Mouse (Mus musculus) cerebellum, adult 2 months (tissue): ENCODE measurements around the gene Dock4. TPM values are rescaled to one million over a fixed set of nuclear protein-coding genes. Genes with fewer than 3 reads are reported as not detected.

Source experiments
- DNase-seq, 2 experiments: peaks; one replicate each; pipeline ENCODE4 v3.0.0; 2021
- H3K27ac ChIP-seq: fragments of 200-500 bp; 2 replicates; pipeline ENCODE4 v1.5.1; 2012; ENCODE audit warnings: low read length, control low read depth, inconsistent platforms; ENCODE audit not compliant: insufficient read depth
- H3K27me3 ChIP-seq: fragments of 200-500 bp; 2 replicates; pipeline ENCODE4 v1.6.1; 2012; ENCODE audit warnings: inconsistent platforms, mild to moderate bottlenecking, low read length, moderate library complexity; ENCODE audit not compliant: control insufficient read depth, insufficient read depth
- H3K4me1 ChIP-seq: fragments of 200-500 bp; 2 replicates; pipeline ENCODE4 v1.6.1; 2011; ENCODE audit warnings: low read length; ENCODE audit not compliant: control insufficient read depth, insufficient read depth
- H3K4me3 ChIP-seq: fragments of 200-500 bp; replicated peaks from 2 replicates; pipeline ENCODE3; 2011; ENCODE audit warnings: mild to moderate bottlenecking, low read depth, low read length, control low read depth; ENCODE audit not compliant: insufficient read depth
- CTCF ChIP-seq: fragments of 200-500 bp; IDR thresholded peaks from 2 replicates; pipeline ENCODE4 v1.5.1; 2011; ENCODE audit warnings: low read depth, mild to moderate bottlenecking, control low read depth, low read length, moderate library complexity, borderline replicate concordance; ENCODE audit not compliant: insufficient read depth
- POLR2A ChIP-seq: fragments of 200-500 bp; IDR thresholded peaks from 2 replicates; pipeline ENCODE4 v1.6.1; 2011; ENCODE audit warnings: low read length, control low read depth, borderline replicate concordance; ENCODE audit not compliant: insufficient read depth
- WGBS: fragments of 180-500 bp; shearing (Covaris S2); methylation state at CpG from one replicate; pipeline ENCODE4 v1.1.7; 2018; 5-methylcytosine and 5-hydroxymethylcytosine counted together
- polyA plus RNA-seq: library from polyadenylated mRNA; depleted of rRNA; stranded (reverse); fragments of >200 nt; gene quantifications from 2 replicates; pipeline ENCODE4 v1.2.3, GENCODE M21; 2012

The Dock4 gene
- polyA plus RNA-seq, 1 experiment: 35.6 TPM

GRCm38 (mm10) chr12:40825935-40826460, 380.2 kb downstream of the Dock4 start:
- H3K27ac ChIP-seq: no peak overlapping the region
- no peaks in the 10 kb centered on the region for H3K27me3 ChIP-seq
- no peak for DNase-seq
- TF ChIP-seq POLR2A (no peak), CTCF (no peak)
- WGBS: 95% methylated on average over 5 of the region's 5 CpGs
- no peak overlapping the region for H3K4me3 ChIP-seq
- no peaks in the 10 kb centered on the region for H3K4me1 ChIP-seq

GRCm38 (mm10) chr12:40826491-40826890, 380.7 kb downstream of the Dock4 start:
- Histone ChIP-seq H3K4me1 (no peaks in the 10 kb centered on the region), H3K27me3 (no peaks in the 10 kb centered on the region), H3K4me3 (no peak overlapping the region), H3K27ac (no peak overlapping the region)
- DNase-seq: no peak
- TF ChIP-seq CTCF (no peak), POLR2A (no peak)
- WGBS: 80% methylated on average over 3 of the region's 3 CpGs

DNA sequence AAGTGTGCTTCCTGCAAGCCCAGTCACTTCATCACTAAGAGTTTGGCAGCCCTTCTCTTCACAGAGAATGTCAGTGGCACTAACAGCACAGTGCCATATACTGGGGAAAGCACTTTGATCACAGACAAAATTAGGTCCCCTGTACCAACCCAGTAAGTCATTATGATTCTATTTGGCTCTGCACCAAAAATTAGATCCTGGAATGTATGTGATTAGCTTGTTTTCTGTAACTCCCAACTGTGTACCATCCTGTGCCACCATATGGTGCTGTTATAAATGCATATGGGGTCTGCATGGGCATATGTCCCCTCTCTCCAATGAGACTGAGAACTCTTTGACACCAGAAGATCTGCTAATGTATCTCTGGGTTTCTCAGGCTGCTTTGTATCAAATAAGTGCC, 382.3 kb downstream of the Dock4 start:
- peak in 1 of 2 experiments; percentile 19 for DNase-seq
- H3K27me3 ChIP-seq: no peaks in the 10 kb centered on the region
- no peak overlapping the region for H3K27ac ChIP-seq
- H3K4me1 ChIP-seq: no peaks in the 10 kb centered on the region
- TF ChIP-seq POLR2A (no peak), CTCF (no peak)
- no peak overlapping the region for H3K4me3 ChIP-seq

GRCm38 (mm10) chr12:40829269-40829668, 383.5 kb downstream of the Dock4 start:
- Histone ChIP-seq H3K4me1 (no peaks in the 10 kb centered on the region), H3K4me3 (no peak overlapping the region), H3K27me3 (no peaks in the 10 kb centered on the region), H3K27ac (no peak overlapping the region)
- no peak for DNase-seq
- TF ChIP-seq CTCF: no peak
- no peak for TF ChIP-seq POLR2A
- 48% methylated on average over 1 of the region's 1 CpGs for WGBS

DNA sequence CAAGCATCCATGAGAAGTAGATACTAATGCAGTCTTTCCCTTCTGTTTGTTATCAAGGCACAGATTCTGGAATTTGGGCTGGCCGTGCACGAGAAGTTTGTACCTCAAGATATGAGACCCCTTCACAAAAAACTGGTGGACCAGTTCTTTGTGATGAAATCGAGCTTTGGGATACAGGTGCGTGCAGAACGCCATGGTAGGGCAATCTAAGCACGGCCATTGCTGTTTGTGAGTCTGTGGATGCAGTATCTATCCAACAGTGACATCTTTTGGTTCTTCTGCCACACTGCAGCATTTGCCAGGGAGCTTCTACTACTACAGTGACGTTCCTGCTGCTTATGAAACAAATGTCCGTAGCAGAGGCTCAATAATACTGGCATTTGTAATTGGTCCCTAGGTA, 386.4 kb downstream of the Dock4 start:
- H3K27ac ChIP-seq: no peak overlapping the region
- H3K4me3 ChIP-seq: no peak overlapping the region
- TF ChIP-seq POLR2A (no peak), CTCF (peak; percentile 37; the same call in 1 of the 2 replicates)
- DNase-seq: no peak
- WGBS: 80% methylated on average over 8 of the region's 8 CpGs
- H3K4me1 ChIP-seq: no peaks in the 10 kb centered on the region; the same call in 1 of the 2 replicates
- H3K27me3 ChIP-seq: no peaks in the 10 kb centered on the region

DNA sequence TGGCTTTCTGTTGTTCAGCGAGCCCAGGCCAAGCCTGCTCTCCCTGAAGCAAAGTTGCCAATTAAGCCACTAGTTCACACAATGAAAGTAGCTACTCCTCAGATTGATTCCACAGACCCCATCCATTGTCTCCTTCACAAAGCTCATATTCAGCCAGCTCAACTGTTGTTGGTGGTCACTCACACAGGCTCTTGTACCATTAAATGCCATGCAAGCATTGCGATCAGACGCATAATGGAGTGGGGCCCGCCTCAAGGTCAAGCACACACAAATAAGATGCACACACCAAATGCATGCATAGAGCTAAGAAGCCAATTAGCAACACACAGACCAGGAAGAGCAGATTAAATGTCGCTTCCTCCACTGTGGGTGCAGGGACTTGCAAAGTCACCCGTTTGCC, 391.2 kb downstream of the Dock4 start:
- H3K27me3 ChIP-seq: no peaks in the 10 kb centered on the region
- DNase-seq: no peak
- TF ChIP-seq POLR2A (no peak), CTCF (no peak)
- WGBS: 84% methylated on average over 6 of the region's 6 CpGs
- no peak overlapping the region; the same call in 1 of the 2 replicates for H3K27ac ChIP-seq
- H3K4me1 ChIP-seq: no peaks in the 10 kb centered on the region; the same call in 1 of the 2 replicates
- H3K4me3 ChIP-seq: no peak overlapping the region

DNA sequence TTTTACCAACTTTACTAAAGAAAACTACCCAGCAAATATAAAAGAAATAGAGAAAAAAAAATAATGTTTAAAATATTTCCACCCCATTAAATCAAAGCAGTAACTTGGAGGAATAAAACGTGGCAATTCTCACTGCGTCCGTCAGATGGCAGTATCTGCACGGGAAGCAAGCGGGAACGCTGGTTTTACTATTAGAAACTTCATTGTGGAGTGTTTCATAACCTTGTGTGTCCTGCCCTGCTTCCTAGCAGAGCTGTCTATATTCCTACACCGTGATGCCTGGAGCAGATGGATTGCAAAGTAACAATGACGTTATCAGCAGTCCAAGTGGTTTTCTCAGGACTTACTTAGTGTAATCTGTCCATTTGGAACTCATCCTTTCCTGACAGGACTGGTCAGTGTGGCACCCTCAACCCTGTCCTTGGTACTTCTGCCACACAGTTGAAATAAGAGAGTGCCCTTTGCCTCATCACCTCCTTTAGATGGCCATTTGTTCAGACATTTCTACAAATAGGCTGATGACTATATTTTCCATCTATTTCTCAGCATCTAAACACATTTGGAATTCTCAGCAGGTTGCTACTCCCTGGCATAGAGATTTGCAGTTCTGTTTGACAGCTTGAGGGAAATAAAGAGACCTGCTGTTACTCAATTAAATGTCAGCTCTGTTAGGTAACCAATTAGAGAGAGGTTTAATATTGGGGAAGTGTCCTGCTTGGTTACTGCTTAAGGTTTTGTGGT, 392.0 kb downstream of the Dock4 start:
- DNase-seq: peak; percentile 70 to 78
- no peaks in the 10 kb centered on the region for H3K27me3 ChIP-seq
- TF ChIP-seq CTCF (peak; percentile 87), POLR2A (no peak)
- no peak overlapping the region for H3K4me3 ChIP-seq
- WGBS: 2% methylated on average over 8 of the region's 8 CpGs
- H3K4me1 ChIP-seq: no peaks in the 10 kb centered on the region; the same call in 1 of the 2 replicates
- H3K27ac ChIP-seq: 0 out of 2 replicates have a peak overlapping the region, but pooled peaks have one; percentile 8

DNA sequence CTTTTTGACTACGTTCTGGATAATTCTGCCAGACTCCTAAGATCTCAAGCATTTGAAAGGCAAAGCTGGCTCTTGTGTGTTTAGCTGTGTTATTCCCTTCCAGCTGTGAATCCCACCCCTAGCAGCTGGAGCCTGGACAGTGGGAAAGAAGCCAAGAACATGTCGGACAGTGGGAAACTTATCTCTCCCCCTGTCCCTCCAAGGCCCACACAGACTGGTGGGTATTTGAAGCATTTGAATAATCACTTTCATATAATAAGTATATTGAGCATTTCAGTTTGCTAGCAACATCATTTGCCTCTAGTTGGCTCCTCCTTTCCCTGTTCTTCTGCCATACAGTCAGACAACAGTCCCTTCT, 392.6 kb downstream of the Dock4 start:
- Histone ChIP-seq H3K4me1 (no peaks in the 10 kb centered on the region; the same call in 1 of the 2 replicates), H3K27me3 (no peaks in the 10 kb centered on the region), H3K4me3 (no peak overlapping the region), H3K27ac (no peak overlapping the region)
- 38% methylated on average over 2 of the region's 2 CpGs for WGBS
- no peak for TF ChIP-seq CTCF
- TF ChIP-seq POLR2A: no peak
- DNase-seq: no peak
